Mouse (Mus musculus): ENCODE measurements at regions not wholly inside any gene's neighbourhood (a gene's known extent, or its start where the extent isn't known, plus 50 kb on each side); places are given as distances from the start of the nearest gene placed in this dataset.

GRCm38 (mm10) chr16:25083729-25084128 lies 202.9 kb upstream of the Tprg start:
- no peak for TF ChIP-seq POLR2A (IDR thresholded peaks at IDR 0.05; ENCODE audit: insufficient read depth, low read length)
- no peak for TF ChIP-seq CTCF (IDR thresholded peaks at IDR 0.05; ENCODE audit: low read depth, low read length)
